Mouse (Mus musculus) retina, adult 2 months (tissue): Measurements from ENCODE around the gene Casz1.

Experiments used
- DNase-seq: peaks from one replicate; pipeline ENCODE4 v3.0.0-alpha.2; 2012; ENCODE audit warnings: low read depth, low spot score

Casz1 gene

GRCm38 (mm10) chr4:148905295-148905694 lies 101.1 kb downstream of the Casz1 start:
- no peak for DNase-seq

GRCm38 (mm10) chr4:148906806-148907205 lies 102.6 kb downstream of the Casz1 start:
- no peak for DNase-seq

GRCm38 (mm10) chr4:148908214-148908681 lies 104.0 kb downstream of the Casz1 start:
- no peak for DNase-seq

GRCm38 (mm10) chr4:148908760-148909510 lies 104.7 kb downstream of the Casz1 start:
- DNase-seq = no peak

GRCm38 (mm10) chr4:148909566-148909965 lies 105.3 kb downstream of the Casz1 start:
- no peak for DNase-seq

GRCm38 (mm10) chr4:148912134-148912533 lies 107.9 kb downstream of the Casz1 start:
- DNase-seq = no peak

GRCm38 (mm10) chr4:148912826-148913590 lies 108.8 kb downstream of the Casz1 start:
- no peak for DNase-seq

- peak; percentile 91 for DNase-seq
Measured at GRCm38 (mm10) chr4:148914863-148915622, 110.8 kb downstream of the Casz1 start.

GRCm38 (mm10) chr4:148915849-148916248 lies 111.6 kb downstream of the Casz1 start:
- peak; percentile 66 for DNase-seq

GRCm38 (mm10) chr4:148918707-148919447 lies 114.6 kb downstream of the Casz1 start:
- DNase-seq = no peak

- DNase-seq = no peak
Measured at GRCm38 (mm10) chr4:148920610-148921009, 116.4 kb downstream of the Casz1 start.

- DNase-seq = no peak
Measured at GRCm38 (mm10) chr4:148922221-148922700, 118.0 kb downstream of the Casz1 start.

GRCm38 (mm10) chr4:148923414-148923813 lies 119.2 kb downstream of the Casz1 start:
- DNase-seq = no peak

- no peak for DNase-seq
Measured at GRCm38 (mm10) chr4:148923976-148924375, 119.7 kb downstream of the Casz1 start.

GRCm38 (mm10) chr4:148925589-148926359 lies 121.5 kb downstream of the Casz1 start:
- DNase-seq = no peak

GRCm38 (mm10) chr4:148926459-148926858 lies 122.2 kb downstream of the Casz1 start:
- no peak for DNase-seq

- no peak for DNase-seq
Measured at GRCm38 (mm10) chr4:148928316-148928715, 124.1 kb downstream of the Casz1 start.

- DNase-seq = no peak
Measured at GRCm38 (mm10) chr4:148928876-148929275, 124.6 kb downstream of the Casz1 start.

GRCm38 (mm10) chr4:148930721-148931229 lies 126.5 kb downstream of the Casz1 start:
- DNase-seq = no peak

- no peak for DNase-seq
Measured at GRCm38 (mm10) chr4:148933109-148933508, 128.9 kb downstream of the Casz1 start.
